Mouse (Mus musculus) midbrain, embryonic 10.5 days (tissue): ENCODE results near the gene Map2k5. TPM values are rescaled to one million over a fixed set of nuclear protein-coding genes. Genes with fewer than 3 reads are reported as not detected.

Source experiments
- DNase-seq: peaks from one replicate; pipeline ENCODE4 v3.0.0-alpha.2; 2017; ENCODE audit warnings: low spot score
- H3K27ac ChIP-seq: fragments of 300-500 bp; sonication (generic); replicated peaks from 2 replicates; pipeline ENCODE4 v1.5.1; 2016; ENCODE audit warnings: mild to moderate bottlenecking
- H3K27me3 ChIP-seq: fragments of 300-500 bp; sonication (generic); 2 replicates; pipeline ENCODE4 v1.6.1; 2016; ENCODE audit warnings: low read depth, mild to moderate bottlenecking; ENCODE audit not compliant: poor library complexity, severe bottlenecking
- H3K36me3 ChIP-seq: fragments of 300-500 bp; sonication (generic); 2 replicates; pipeline ENCODE4 v1.6.1; 2016; ENCODE audit warnings: mild to moderate bottlenecking, moderate library complexity
- H3K4me1 ChIP-seq: fragments of 300-500 bp; sonication (generic); 2 replicates; pipeline ENCODE4 v1.6.1; 2016
- H3K4me3 ChIP-seq: fragments of 300-500 bp; sonication (generic); 2 replicates; pipeline ENCODE4 v1.5.1; 2016; ENCODE audit warnings: mild to moderate bottlenecking, moderate library complexity
- H3K9me3 ChIP-seq: fragments of 300-500 bp; sonication (generic); replicated peaks from 2 replicates; pipeline ENCODE4 v1.6.1; 2016; ENCODE audit warnings: mild to moderate bottlenecking
- WGBS: fragments of 180-500 bp; shearing (Covaris S2); methylation state at CpG from one replicate; pipeline ENCODE4 v1.1.7; 2016; 5-methylcytosine and 5-hydroxymethylcytosine counted together
- polyA plus RNA-seq: library from polyadenylated mRNA; unstranded; fragments of >200 nt; fragmentation: Nextera tagmentation; extraction: Ambion mirVana; gene quantifications from 2 replicates; pipeline ENCODE4 v1.2.1, GENCODE M21; 2016

Map2k5 gene
- polyA plus RNA-seq, 1 experiment from 2014 or later, result 32.9 TPM

DNA sequence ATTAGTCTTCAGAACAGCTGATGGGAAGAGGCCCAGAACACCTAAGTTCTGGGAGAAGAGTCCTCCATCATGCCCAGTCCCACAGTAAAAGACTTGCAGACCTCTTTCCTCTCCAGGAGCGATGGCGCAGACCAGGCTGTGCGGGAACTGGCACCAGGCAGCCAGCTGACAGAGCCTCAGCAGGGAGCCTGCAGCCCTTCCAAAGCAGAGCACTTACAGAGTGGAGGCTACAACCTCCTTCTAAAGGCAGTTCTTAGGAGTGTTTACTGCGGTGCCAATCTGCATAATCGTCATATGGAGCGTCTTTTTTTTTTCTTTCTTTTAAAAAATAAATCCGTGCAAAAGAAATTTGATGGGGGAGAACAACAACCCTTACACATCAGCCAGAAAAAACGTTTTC is 5.2 kb downstream of the Map2k5 start:
- Histone ChIP-seq H3K9me3 (no peaks in the 10 kb centered on the region), H3K4me1 (peaks cover 26% of the 10 kb centered on the region), H3K36me3 (peaks cover 46% of the 10 kb centered on the region), H3K4me3 (no peak overlapping the region), H3K27me3 (no peaks in the 10 kb centered on the region), H3K27ac (no peak overlapping the region)
- no peak for DNase-seq
- 63% methylated on average over 8 of the region's 8 CpGs for WGBS

- Histone ChIP-seq H3K4me3 (no peak overlapping the region), H3K36me3 (peaks cover 31% of the 10 kb centered on the region), H3K27ac (no peak overlapping the region), H3K4me1 (peaks cover 4% of the 10 kb centered on the region; the same call in 1 of the 2 replicates), H3K9me3 (no peaks in the 10 kb centered on the region), H3K27me3 (no peaks in the 10 kb centered on the region)
- 50% methylated on average over 3 of the region's 3 CpGs for WGBS
- DNase-seq, result no peak
Measured at GRCm38 (mm10) chr9:63360410-63360809, 17.3 kb downstream of the Map2k5 start.

GRCm38 (mm10) chr9:63359016-63359415 is 18.7 kb downstream of the Map2k5 start:
- peaks cover 4% of the 10 kb centered on the region; the same call in 1 of the 2 replicates for H3K4me1 ChIP-seq
- 88% methylated on average over 5 of the region's 5 CpGs for WGBS
- H3K36me3 ChIP-seq, result peaks cover 36% of the 10 kb centered on the region

GRCm38 (mm10) chr9:63356721-63357120 is 21.0 kb downstream of the Map2k5 start:
- Histone ChIP-seq H3K27ac (no peak overlapping the region), H3K4me3 (no peak overlapping the region), H3K4me1 (peaks cover 4% of the 10 kb centered on the region; the same call in 1 of the 2 replicates), H3K9me3 (no peaks in the 10 kb centered on the region), H3K36me3 (peaks cover 34% of the 10 kb centered on the region), H3K27me3 (no peaks in the 10 kb centered on the region)
- no peak for DNase-seq
- WGBS, result 97% methylated on average over 4 of the region's 4 CpGs

More at GRCm38 (mm10) chr9:63359016-63359415, 18.7 kb downstream of the Map2k5 start:
- no peak overlapping the region for H3K4me3 ChIP-seq
- no peak overlapping the region for H3K27ac ChIP-seq
- no peaks in the 10 kb centered on the region for H3K9me3 ChIP-seq
- no peaks in the 10 kb centered on the region for H3K27me3 ChIP-seq
- no peak for DNase-seq

- Histone ChIP-seq H3K36me3 (peaks cover 34% of the 10 kb centered on the region), H3K4me1 (peaks cover 4% of the 10 kb centered on the region; the same call in 1 of the 2 replicates), H3K27ac (no peak overlapping the region), H3K9me3 (no peaks in the 10 kb centered on the region), H3K27me3 (no peaks in the 10 kb centered on the region), H3K4me3 (no peak overlapping the region)
- DNase-seq, result no peak
- 89% methylated on average over 9 of the region's 9 CpGs for WGBS
Measured at GRCm38 (mm10) chr9:63356278-63356677, 21.4 kb downstream of the Map2k5 start.

- 91% methylated on average over 4 of the region's 4 CpGs for WGBS
- no peak overlapping the region for H3K4me3 ChIP-seq
- no peak for DNase-seq
- peaks cover 37% of the 10 kb centered on the region for H3K36me3 ChIP-seq
- H3K4me1 ChIP-seq, result no peaks in the 10 kb centered on the region
- H3K9me3 ChIP-seq, result no peaks in the 10 kb centered on the region
- no peak overlapping the region for H3K27ac ChIP-seq
- no peaks in the 10 kb centered on the region for H3K27me3 ChIP-seq
Measured at GRCm38 (mm10) chr9:63354168-63354567, 23.5 kb downstream of the Map2k5 start.

DNA sequence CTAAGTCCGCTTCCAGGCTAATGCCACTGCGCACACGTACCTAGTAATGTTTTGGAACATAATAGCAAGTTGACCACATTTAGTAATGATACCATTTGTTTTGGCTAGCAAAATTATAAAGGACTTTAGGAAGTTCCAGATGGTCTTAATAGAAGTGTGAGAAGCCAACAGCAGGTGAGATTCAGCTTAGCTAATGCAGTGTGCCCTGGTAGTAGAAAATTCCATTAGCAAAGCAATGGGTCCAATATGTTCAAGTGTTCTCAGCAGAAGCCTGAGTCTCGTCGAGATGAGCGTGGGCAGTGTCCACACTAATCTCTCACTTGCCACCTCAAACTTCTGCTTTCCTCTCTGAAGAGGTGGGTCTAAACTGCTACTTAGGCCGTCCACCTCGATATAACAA is 27.7 kb downstream of the Map2k5 start:
- peaks cover 15% of the 10 kb centered on the region for H3K36me3 ChIP-seq
- H3K27me3 ChIP-seq, result no peaks in the 10 kb centered on the region
- peaks cover 27% of the 10 kb centered on the region for H3K4me1 ChIP-seq
- no peak overlapping the region for H3K4me3 ChIP-seq
- H3K27ac ChIP-seq, result no peak overlapping the region
- DNase-seq, result no peak
- no peaks in the 10 kb centered on the region for H3K9me3 ChIP-seq
- 93% methylated on average over 8 of the region's 8 CpGs for WGBS

- WGBS, result 88% methylated on average over 3 of the region's 3 CpGs
- Histone ChIP-seq H3K36me3 (peaks cover 8% of the 10 kb centered on the region), H3K4me1 (peaks cover 27% of the 10 kb centered on the region), H3K4me3 (no peak overlapping the region), H3K27me3 (no peaks in the 10 kb centered on the region), H3K27ac (no peak overlapping the region), H3K9me3 (no peaks in the 10 kb centered on the region)
- DNase-seq, result no peak
Measured at GRCm38 (mm10) chr9:63349241-63349640, 28.5 kb downstream of the Map2k5 start.

DNA sequence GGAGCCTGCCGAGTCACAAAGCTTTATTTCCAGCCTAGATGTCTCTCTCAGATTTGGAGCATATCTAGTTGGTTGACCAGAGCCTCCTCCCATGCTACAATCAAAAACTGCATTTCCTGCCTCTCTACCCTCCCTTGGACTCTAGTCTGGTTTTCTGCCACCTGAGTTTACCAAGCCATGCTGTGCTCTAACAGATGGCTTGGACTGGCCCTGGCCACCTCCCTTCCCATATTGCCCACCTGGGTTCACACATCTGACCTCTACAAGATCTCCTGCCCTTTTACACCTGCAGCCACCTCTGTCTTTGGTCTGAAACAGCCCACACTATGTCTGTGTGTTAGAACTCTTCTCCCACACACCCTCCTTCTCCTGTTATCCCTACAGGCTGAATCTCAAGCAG is 29.6 kb downstream of the Map2k5 start:
- Histone ChIP-seq H3K9me3 (no peaks in the 10 kb centered on the region), H3K4me3 (no peak overlapping the region), H3K36me3 (0 out of 2 replicates have a peak, but pooled peaks cover 2% of the 10 kb centered on the region), H3K27me3 (no peaks in the 10 kb centered on the region), H3K4me1 (peaks cover 27% of the 10 kb centered on the region), H3K27ac (peak overlapping the region; percentile 38; the same call in 1 of the 2 replicates)
- 84% methylated on average over 1 of the region's 1 CpGs for WGBS
- DNase-seq, result no peak

DNA sequence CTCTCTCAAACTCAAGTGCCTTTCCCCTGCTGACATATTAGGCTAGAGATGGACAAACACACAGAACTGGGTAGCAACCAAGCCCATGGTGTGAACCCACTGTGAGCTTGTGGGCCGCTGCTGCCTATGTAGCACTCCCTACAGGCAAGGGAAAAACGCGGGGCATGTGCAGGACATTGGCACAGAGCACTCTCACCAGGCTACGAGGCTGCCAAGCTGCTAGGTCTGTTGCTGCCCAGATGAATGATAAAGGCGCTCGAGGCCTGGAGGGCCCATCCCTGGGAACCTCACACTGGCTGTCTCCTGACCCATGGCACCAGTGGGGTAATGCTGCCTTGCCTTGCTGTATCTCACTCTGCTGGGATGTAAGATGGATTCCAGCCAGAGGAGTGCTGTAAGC is 31.7 kb downstream of the Map2k5 start:
- Histone ChIP-seq H3K27ac (peak overlapping the region; percentile 55; the same call in 1 of the 2 replicates), H3K4me1 (peaks cover 36% of the 10 kb centered on the region), H3K9me3 (no peaks in the 10 kb centered on the region), H3K36me3 (0 out of 2 replicates have a peak, but pooled peaks cover 3% of the 10 kb centered on the region), H3K4me3 (no peak overlapping the region), H3K27me3 (no peaks in the 10 kb centered on the region)
- DNase-seq, result no peak
- 88% methylated on average over 6 of the region's 6 CpGs for WGBS

- H3K36me3 ChIP-seq, result peaks cover 13% of the 10 kb centered on the region
- H3K4me3 ChIP-seq, result no peak overlapping the region
- no peaks in the 10 kb centered on the region for H3K9me3 ChIP-seq
- H3K27ac ChIP-seq, result no peak overlapping the region
- WGBS, result 77% methylated on average over 3 of the region's 3 CpGs
- H3K27me3 ChIP-seq, result no peaks in the 10 kb centered on the region
- no peak for DNase-seq
- H3K4me1 ChIP-seq, result peaks cover 32% of the 10 kb centered on the region
Measured at GRCm38 (mm10) chr9:63341761-63342160, 35.9 kb downstream of the Map2k5 start.

DNA sequence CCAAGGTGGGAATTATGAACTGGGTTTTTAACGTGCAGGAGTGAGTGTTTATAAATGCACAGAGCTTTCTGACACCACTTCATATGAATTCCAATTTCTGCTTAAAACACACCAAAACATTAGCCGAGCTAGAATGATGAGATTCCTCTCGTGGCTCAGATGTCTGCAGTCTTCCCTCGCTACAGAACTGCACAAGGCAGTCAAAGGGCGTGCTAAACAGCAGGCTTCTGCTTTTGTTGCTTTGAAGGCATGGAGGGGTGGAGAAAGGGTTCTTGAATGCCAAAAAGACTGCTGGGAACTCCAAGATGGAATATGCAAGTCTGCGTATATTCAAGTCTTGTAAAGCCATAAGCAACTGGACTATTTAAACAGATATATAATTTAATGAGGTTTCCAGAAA is 38.4 kb downstream of the Map2k5 start:
- H3K9me3 ChIP-seq, result no peaks in the 10 kb centered on the region
- DNase-seq, result no peak
- no peaks in the 10 kb centered on the region for H3K27me3 ChIP-seq
- no peak overlapping the region for H3K27ac ChIP-seq
- 43% methylated on average over 6 of the region's 6 CpGs for WGBS
- H3K4me3 ChIP-seq, result no peak overlapping the region
- peaks cover 33% of the 10 kb centered on the region for H3K36me3 ChIP-seq
- H3K4me1 ChIP-seq, result peaks cover 20% of the 10 kb centered on the region

GRCm38 (mm10) chr9:63338716-63339115 is 39.0 kb downstream of the Map2k5 start:
- Histone ChIP-seq H3K27ac (no peak overlapping the region), H3K4me3 (no peak overlapping the region), H3K9me3 (no peaks in the 10 kb centered on the region), H3K36me3 (peaks cover 39% of the 10 kb centered on the region), H3K4me1 (peaks cover 20% of the 10 kb centered on the region), H3K27me3 (no peaks in the 10 kb centered on the region)
- 84% methylated on average over 6 of the region's 6 CpGs for WGBS
- no peak for DNase-seq

- WGBS, result 93% methylated on average over 4 of the region's 4 CpGs
- Histone ChIP-seq H3K4me3 (no peak overlapping the region), H3K27me3 (peaks cover 3% of the 10 kb centered on the region; the same call in 1 of the 2 replicates)
Measured at GRCm38 (mm10) chr9:63335816-63336215, 41.9 kb downstream of the Map2k5 start.

More at GRCm38 (mm10) chr9:63335816-63336215, 41.9 kb downstream of the Map2k5 start:
- no peak for DNase-seq
- Histone ChIP-seq H3K27ac (no peak overlapping the region), H3K4me1 (peaks cover 12% of the 10 kb centered on the region), H3K9me3 (no peaks in the 10 kb centered on the region), H3K36me3 (peaks cover 58% of the 10 kb centered on the region)
